Mouse (Mus musculus): ENCODE results near the gene Slc25a28. TPM values are rescaled to one million over a fixed set of nuclear protein-coding genes. Genes with fewer than 3 reads are reported as not detected.
A peak's percentile ranks its signal among the peaks of the same experiment; 100 is the strongest.

Gene Slc25a28
- polyA plus RNA-seq, 1 experiment from 2014 or later, result 4.8 TPM

DNA sequence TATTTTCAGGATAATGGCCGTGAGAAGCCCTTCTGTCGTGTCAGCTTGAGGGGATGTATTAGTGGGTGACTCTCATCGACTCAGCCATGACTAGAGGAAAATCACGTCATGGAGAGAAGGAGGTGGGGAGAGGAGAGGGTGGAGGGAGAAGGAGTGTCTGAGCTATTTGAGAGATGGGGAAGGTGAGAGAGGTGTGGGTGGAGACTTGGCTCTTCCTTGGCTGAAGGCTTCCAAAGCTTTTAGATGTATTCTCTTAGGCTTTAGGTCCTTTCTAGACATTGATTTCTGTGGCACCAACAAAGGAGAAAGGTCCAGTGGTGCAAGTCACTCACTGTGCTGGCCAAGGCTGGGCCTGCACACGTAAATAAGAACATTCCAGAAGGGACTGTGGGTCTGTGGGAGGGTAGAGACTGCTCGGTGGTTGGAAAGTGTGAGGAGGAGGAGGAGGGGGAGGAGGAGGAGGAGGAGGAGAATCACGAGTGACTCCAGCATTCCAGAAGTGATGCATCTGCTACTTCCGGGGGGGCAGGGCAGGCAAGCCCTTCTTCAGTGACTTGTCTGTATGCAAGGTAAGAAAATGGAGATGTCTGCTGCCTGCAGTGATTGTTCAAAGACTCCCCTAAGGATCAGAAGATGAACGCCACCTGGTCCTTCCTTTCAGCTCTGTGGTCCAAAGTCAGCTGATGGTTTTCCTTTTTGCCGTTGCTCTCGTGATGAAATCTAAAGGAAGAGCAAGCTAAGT lies 24.5 kb upstream of the Slc25a28 start:
- no peak overlapping the region for H3K27ac ChIP-seq (ENCODE audit: low read depth)
- H3K4me3 ChIP-seq (ENCODE audit: low read depth, low read length), result no peak overlapping the region
- no peaks in the 10 kb centered on the region for H3K9me3 ChIP-seq (ENCODE audit: low read length)
- TF ChIP-seq CTCF (IDR thresholded peaks at IDR 0.05; ENCODE audit: low read depth) (no peak), EP300 (IDR thresholded peaks at IDR 0.05; ENCODE audit: low read depth) (no peak)
- peaks cover 8% of the 10 kb centered on the region; the same call in 1 of the 2 replicates for H3K36me3 ChIP-seq (replicated peaks; ENCODE audit: insufficient read depth, low read length)
- 74% methylated on average over 11 of the region's 11 CpGs for WGBS (ENCODE audit: insufficient replicate concordance)
- no peak for DNase-seq
- ATAC-seq, result no peak
- no peaks in the 10 kb centered on the region for H3K4me1 ChIP-seq (ENCODE audit: insufficient read depth)
- no peak overlapping the region for H3K4me2 ChIP-seq (ENCODE audit: low read depth, low read length)
- no peak overlapping the region for H3K9ac ChIP-seq (replicated peaks)
- H3K27me3 ChIP-seq (ENCODE audit: insufficient read depth, low read length), result no peaks in the 10 kb centered on the region

GRCm38 (mm10) chr19:43697666-43698370 lies 23.1 kb upstream of the Slc25a28 start:
- Histone ChIP-seq H3K27ac (ENCODE audit: low read depth) (no peak overlapping the region), H3K36me3 (replicated peaks; ENCODE audit: insufficient read depth, low read length) (peaks cover 10% of the 10 kb centered on the region; the same call in 1 of the 2 replicates), H3K27me3 (ENCODE audit: insufficient read depth, low read length) (no peaks in the 10 kb centered on the region), H3K9me3 (ENCODE audit: low read length) (no peaks in the 10 kb centered on the region), H3K4me2 (ENCODE audit: low read depth, low read length) (no peak overlapping the region), H3K9ac (replicated peaks) (no peak overlapping the region), H3K4me1 (ENCODE audit: insufficient read depth) (no peaks in the 10 kb centered on the region), H3K4me3 (ENCODE audit: low read depth, low read length) (no peak overlapping the region)
- WGBS (ENCODE audit: insufficient replicate concordance), result 93% methylated on average over 5 of the region's 5 CpGs
- ATAC-seq (no peak), DNase-seq (no peak)
- TF ChIP-seq EP300 (IDR thresholded peaks at IDR 0.05; ENCODE audit: low read depth) (no peak), CTCF (IDR thresholded peaks at IDR 0.05; ENCODE audit: low read depth) (no peak)

- H3K27me3 ChIP-seq (ENCODE audit: insufficient read depth, low read length), result no peaks in the 10 kb centered on the region
- H3K36me3 ChIP-seq (replicated peaks; ENCODE audit: insufficient read depth, low read length), result peaks cover 11% of the 10 kb centered on the region; the same call in 1 of the 2 replicates
- no peaks in the 10 kb centered on the region; the same call in 1 of the 2 replicates for H3K4me1 ChIP-seq (ENCODE audit: insufficient read depth)
- no peak overlapping the region for H3K4me2 ChIP-seq (ENCODE audit: low read depth, low read length)
- peak; percentile 56 for ATAC-seq
- WGBS (ENCODE audit: insufficient replicate concordance), result 36% methylated on average over 10 of the region's 10 CpGs
- no peak for DNase-seq
- no peaks in the 10 kb centered on the region for H3K9me3 ChIP-seq (ENCODE audit: low read length)
- H3K9ac ChIP-seq (replicated peaks), result no peak overlapping the region
- H3K27ac ChIP-seq (ENCODE audit: low read depth), result no peak overlapping the region
- TF ChIP-seq CTCF (IDR thresholded peaks at IDR 0.05; ENCODE audit: low read depth) (no peak), EP300 (IDR thresholded peaks at IDR 0.05; ENCODE audit: low read depth) (0 out of 2 replicates have a peak, but pooled peaks have one; percentile 33)
- no peak overlapping the region for H3K4me3 ChIP-seq (ENCODE audit: low read depth, low read length)
These were observed 20.9 kb upstream of the Slc25a28 start for GRCm38 (mm10) chr19:43695514-43695964.

- Histone ChIP-seq H3K4me2 (ENCODE audit: low read depth, low read length) (no peak overlapping the region), H3K27me3 (ENCODE audit: insufficient read depth, low read length) (no peaks in the 10 kb centered on the region), H3K9me3 (ENCODE audit: low read length) (no peaks in the 10 kb centered on the region), H3K4me1 (ENCODE audit: insufficient read depth) (peaks cover 6% of the 10 kb centered on the region; the same call in 1 of the 2 replicates), H3K36me3 (replicated peaks; ENCODE audit: insufficient read depth, low read length) (0 out of 2 replicates have a peak, but pooled peaks cover 6% of the 10 kb centered on the region), H3K9ac (replicated peaks) (no peak overlapping the region), H3K27ac (ENCODE audit: low read depth) (no peak overlapping the region), H3K4me3 (ENCODE audit: low read depth, low read length) (no peak overlapping the region)
- 88% methylated on average over 14 of the region's 14 CpGs for WGBS (ENCODE audit: insufficient replicate concordance)
- DNase-seq (no peak), ATAC-seq (no peak)
- TF ChIP-seq EP300 (IDR thresholded peaks at IDR 0.05; ENCODE audit: low read depth) (no peak), CTCF (IDR thresholded peaks at IDR 0.05; ENCODE audit: low read depth) (no peak)
These were observed 18.1 kb upstream of the Slc25a28 start for GRCm38 (mm10) chr19:43692815-43693214.

GRCm38 (mm10) chr19:43689419-43690246 lies 15.0 kb upstream of the Slc25a28 start, which contains the start of gene Entpd7:
TSS of gene Entpd7 (plus strand) at chr19:43689672.
- peak within 1 kb of the TSS; percentile 87 for H3K4me2 ChIP-seq (ENCODE audit: low read depth, low read length)
- DNase-seq, result peak; percentile 96
- H3K9me3 ChIP-seq (ENCODE audit: low read length), result no peaks in the 10 kb centered on the region
- H3K27me3 ChIP-seq (ENCODE audit: insufficient read depth, low read length), result no peaks in the 10 kb centered on the region
- H3K27ac ChIP-seq (ENCODE audit: low read depth), result no peak within 1 kb of the TSS
- H3K9ac ChIP-seq (replicated peaks), result peak within 1 kb of the TSS; percentile 68
- H3K36me3 ChIP-seq (replicated peaks; ENCODE audit: insufficient read depth, low read length), result 0 out of 2 replicates have a peak, but pooled peaks cover 6% of the 10 kb centered on the region
- TF ChIP-seq CTCF (IDR thresholded peaks at IDR 0.05; ENCODE audit: low read depth), result peak; percentile 68
- TF ChIP-seq EP300 (IDR thresholded peaks at IDR 0.05; ENCODE audit: low read depth), result no peak
- H3K4me1 ChIP-seq (ENCODE audit: insufficient read depth), result peaks cover 6% of the 10 kb centered on the region; the same call in 1 of the 2 replicates
- peak; percentile 100 for ATAC-seq
- under 1% methylated on average over 59 of the region's 60 CpGs for WGBS (ENCODE audit: insufficient replicate concordance)
- peak within 1 kb of the TSS; percentile 80 for H3K4me3 ChIP-seq (ENCODE audit: low read depth, low read length)

Measured in liver, postnatal 0 days (tissue).